Mouse (Mus musculus) embryo, embryonic 10.5 days (tissue): ENCODE data around the gene 2900011O08Rik.
"Not testable (repeated sequence)": the region's sequence is repeated elsewhere in the genome, so short reads cannot be mapped to it uniquely, and the experiment has no call there.

Experiments
- DNase-seq: peaks from one replicate; pipeline ENCODE4 v3.0.0-alpha.2; 2015; ENCODE audit warnings: low spot score

The 2900011O08Rik gene

DNA sequence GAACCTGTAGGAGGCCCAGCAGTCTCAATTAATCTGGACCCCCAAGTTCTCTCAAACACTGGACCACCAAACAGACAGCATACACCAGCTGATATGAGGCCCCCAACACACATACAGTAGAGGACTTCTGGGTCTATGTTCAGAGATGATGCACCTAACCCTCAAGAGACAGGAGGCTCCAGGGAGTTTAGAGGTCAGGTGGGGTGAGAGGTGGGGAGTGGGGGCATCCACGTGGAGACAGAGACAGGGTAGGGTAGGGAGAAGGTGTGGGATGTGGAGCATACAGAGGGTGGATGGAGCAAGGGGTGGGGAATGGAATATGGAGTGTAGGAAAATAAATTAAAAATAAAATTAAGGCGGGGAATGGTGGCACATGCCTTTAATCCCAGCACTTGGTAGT lies 82.3 kb downstream of the 2900011O08Rik start:
- not testable (repeated sequence) for DNase-seq

DNA sequence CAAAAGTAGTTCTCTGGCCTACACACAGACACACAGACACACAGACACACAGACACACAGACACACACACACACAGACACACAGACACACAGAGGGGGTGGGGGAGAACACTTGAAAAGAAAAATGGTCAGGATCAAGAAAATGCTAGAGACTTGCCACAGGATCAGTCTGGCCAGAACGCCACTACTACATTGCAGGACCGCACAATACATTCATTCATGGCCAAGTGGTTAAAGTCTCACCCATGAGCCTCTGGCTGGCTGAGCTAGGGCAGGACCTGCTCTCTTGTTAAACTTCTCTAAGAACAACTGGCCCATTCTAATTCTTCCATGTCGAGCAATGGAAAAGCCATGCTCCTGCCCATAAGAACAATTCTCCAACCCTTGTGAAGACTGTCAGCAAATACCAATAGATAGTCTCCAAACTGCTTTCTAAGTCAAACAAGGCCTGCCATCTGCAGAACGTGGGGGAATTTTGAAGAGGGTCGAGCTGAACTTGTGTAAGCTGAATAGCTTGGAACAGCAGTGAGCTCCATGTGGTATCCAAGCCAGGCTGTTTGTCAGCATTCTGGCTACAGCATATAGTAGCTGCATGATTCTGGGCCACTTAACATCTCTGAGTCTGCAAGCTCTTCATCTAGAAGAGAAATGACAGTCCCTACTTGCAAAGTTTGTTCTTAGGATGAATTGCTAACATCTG lies 84.2 kb downstream of the 2900011O08Rik start:
- DNase-seq = no peak

- no peak for DNase-seq
Measured at GRCm38 (mm10) chr16:14082925-14083324, 96.5 kb downstream of the 2900011O08Rik start.

DNA sequence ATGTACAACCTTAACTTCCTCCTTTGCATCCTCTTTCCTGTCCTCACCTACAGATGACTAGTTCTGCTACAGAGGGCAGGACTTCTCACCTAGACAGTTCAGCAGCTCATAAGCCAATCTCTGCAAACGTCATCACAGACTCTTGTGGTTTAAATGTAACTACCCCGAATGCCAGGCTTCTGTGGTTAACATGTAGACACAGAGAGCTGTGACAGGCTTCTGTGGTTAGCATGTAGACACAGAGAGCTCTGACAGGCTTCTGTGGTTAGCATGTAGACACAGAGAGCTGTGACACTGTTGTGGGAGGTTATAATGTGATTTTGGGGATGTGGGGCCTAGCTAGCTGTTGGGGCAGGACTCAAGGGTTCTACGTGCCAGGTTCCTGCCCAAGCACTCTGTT lies 101.8 kb downstream of the 2900011O08Rik start:
- no peak for DNase-seq

DNA sequence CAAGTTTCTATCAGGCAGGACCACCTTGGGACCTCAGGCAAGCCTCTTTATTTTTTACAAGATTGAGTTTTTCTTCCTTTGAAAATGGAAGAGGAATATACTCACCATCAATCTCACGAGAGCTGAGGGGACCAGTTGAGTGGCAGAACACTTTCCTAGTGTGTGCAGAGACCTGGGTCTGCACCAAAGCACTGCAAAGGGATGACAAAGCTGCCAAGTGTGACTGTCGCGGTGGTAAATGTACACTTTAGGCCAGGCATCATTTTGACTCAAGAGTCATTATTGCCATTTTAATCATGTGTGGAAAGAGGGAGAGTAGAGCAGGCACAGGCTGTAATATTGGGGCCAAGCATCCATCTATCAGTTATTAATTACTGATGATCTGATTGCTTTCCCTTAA lies 102.9 kb downstream of the 2900011O08Rik start:
- DNase-seq = no peak

GRCm38 (mm10) chr16:14091771-14092170 lies 105.4 kb downstream of the 2900011O08Rik start:
- DNase-seq = no peak

DNA sequence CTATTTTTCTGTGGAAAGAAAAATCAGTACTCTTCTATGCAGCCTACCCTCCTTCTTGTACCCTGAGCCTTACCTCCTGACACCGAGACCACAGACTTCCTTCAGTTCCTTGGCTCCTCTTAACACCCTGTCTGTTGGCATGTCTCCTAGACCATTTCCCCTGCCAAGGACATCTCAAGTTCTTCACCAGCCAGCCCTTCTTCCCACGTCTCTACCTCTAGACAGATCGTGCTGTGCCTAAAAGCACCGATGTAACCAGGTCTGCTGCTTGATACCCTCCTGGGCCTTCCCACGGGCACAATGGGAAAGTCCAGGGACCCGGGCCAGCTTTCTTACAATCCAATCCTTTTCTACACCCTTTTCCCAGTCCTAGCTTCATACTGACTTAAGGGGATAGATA lies 119.5 kb downstream of the 2900011O08Rik start:
- DNase-seq = no peak

DNA sequence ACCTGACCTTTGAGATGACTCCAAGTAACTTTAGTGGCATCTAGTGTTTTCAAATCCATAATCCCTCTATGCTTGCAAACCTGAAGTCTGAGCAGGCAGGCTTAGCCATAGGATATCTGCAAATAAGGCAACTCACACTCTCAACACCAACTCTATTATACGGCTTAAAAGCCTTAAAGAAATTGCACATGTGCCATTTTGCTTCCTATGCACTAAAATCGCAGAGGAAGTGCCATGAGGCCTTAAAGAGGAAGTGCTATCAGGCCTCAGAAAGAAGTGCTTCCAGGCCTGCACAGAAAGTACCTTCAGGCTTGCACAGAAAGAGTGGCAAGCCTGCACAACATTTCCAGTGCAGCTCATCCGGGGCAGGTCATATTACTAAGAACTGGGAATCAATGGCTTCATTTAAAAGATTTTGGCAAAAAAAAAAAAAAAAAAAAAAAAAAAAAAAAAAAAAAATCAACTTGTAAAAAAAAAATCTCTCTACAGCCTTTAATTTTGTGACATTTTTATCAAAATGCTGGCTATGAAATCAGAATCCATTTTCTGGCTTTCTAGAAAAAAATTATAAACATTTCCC lies 123.3 kb downstream of the 2900011O08Rik start:
- DNase-seq = no peak

DNA sequence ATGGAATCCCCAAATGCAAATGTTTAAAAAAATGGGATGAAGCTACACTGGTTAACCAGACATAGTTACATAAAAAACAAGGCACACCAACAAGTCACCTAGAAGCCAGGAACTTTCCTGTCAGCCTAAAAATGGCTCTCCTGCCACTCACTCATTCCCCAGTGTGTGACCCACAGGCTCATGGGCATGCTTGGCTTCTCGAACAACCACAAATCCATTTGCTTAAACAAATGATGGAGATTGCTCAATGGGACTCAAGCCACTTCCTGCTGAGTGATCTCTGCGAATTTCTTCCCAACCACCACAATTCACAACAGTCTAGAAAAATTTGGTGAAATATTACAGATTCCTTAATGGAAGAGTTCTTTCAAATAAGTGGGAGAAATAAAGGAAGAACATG lies 124.5 kb downstream of the 2900011O08Rik start:
- DNase-seq = no peak

GRCm38 (mm10) chr16:14112133-14112532 lies 125.7 kb downstream of the 2900011O08Rik start:
- no peak for DNase-seq

DNA sequence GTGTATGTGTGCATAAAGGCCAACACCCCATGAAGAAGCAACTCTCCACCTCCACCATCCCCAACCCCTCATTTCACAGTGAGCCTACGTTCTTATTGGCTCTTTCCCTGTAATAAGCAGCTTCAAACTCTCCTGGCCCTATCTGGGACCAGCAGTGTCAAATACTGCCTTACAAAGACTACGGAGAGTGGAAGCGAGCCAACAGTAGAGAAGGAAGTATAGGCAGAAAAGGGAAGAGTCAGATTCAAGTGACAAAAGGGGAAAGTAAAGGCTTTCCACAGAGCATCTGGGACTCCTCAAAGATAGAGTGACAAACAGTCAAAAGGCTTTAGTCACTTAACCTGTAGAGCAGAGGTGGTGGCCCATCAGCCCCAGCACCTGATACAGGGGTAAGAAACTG lies 126.3 kb downstream of the 2900011O08Rik start:
- no peak for DNase-seq

- no peak for DNase-seq
Measured at GRCm38 (mm10) chr16:14117299-14117698, 130.9 kb downstream of the 2900011O08Rik start.

GRCm38 (mm10) chr16:14120941-14121340 lies 134.5 kb downstream of the 2900011O08Rik start:
- no peak for DNase-seq

DNA sequence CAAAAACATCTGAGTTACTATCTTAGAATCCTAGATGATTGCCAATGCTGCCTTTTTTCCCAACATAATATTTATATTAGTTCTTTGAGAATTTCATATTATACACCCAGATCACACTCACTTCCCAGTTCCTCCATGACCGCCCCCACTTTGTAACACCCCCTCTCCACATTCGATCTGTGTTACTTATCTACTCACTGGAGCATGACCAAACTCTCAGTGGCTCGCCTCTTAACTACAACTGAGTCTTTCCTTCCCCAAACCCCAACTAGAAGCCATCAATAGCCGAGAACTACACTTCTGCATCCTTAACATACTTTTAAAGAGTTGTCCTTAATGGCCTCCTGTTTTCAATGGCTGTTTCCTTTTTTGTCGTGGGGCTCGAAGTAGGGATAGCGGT lies 135.2 kb downstream of the 2900011O08Rik start:
- DNase-seq = no peak

GRCm38 (mm10) chr16:14122586-14122985 lies 136.2 kb downstream of the 2900011O08Rik start:
- peak; percentile 1 for DNase-seq

DNA sequence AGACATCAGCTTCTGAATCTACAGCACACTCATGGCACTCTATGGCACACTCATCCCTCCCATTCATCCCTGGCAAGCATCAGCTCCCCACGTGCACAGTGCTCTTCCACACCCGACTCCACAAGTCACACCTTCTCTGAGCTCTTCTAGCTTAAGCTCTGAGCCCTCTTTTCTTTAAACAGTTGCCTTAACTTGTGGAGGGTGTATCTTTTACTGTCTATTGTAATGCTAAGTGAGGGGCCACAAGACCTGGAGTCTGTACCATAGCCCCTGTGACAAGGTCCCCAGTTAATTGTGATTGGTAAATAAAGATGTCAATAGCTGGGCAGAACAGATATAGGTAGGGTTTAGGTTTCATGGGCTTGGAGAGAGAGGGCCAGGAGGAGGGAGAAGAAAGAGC lies 137.5 kb downstream of the 2900011O08Rik start:
- DNase-seq = no peak

DNA sequence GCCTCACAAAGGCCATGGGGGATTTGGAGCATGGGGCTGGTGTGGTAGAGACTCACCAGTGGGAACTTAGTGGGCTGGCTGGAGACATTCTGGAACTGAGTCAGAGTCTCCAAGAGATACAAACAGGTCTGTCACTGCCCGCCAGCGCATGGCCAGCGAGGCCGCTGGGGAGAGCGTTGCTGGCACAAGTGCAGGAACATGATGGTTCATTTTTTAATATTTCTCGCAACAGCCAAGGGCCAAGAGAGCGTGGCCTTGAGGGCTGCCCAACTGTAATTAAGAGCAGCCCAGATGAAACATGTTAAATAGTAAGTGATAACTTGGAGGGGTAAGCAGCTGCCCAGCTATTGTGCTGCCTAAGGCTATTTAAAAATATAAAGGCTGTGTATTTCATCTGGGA lies 138.3 kb downstream of the 2900011O08Rik start:
- no peak for DNase-seq

DNA sequence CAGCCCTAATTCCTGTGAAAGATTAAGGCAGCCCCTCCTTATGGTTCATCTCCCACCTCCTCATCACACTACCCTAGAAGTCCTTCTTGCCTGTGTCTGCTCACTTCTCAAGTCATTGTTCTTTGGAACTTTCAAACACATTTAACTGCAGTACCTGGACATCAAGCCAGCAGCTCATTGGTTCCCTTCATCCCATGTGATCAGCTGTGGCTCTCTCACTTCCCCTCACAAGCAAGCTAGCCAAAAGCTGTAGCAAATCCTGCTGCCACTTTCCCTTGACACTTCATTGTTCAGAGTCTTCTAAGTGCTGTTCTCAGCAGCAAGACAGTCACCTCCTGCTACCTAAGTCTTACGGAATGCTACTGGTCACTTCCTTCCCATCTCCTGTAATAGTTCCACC lies 138.8 kb downstream of the 2900011O08Rik start:
- DNase-seq = no peak

GRCm38 (mm10) chr16:14128977-14129376 lies 142.6 kb downstream of the 2900011O08Rik start:
- no peak for DNase-seq

GRCm38 (mm10) chr16:14130796-14131195 lies 144.4 kb downstream of the 2900011O08Rik start:
- no peak for DNase-seq

DNA sequence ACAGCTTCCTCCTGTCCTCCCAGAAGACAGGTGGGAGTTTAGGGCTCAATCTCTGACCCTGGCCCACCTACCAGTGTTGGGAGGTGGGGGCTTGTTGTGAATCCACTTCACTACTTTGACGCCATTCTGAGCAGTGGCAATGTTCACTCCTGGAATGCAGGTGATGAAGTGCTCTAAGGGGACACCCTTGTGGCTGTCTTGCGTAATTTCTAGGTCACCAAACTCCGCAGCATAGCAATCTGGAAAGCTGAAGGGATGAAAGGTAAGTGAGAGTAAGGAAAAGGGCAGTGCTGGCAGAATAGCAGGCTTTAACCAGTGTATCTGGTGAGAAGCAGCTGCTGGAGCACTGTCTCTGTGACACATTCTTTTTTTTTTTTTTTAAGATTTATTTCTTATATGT lies 145.0 kb downstream of the 2900011O08Rik start:
- no peak for DNase-seq

DNA sequence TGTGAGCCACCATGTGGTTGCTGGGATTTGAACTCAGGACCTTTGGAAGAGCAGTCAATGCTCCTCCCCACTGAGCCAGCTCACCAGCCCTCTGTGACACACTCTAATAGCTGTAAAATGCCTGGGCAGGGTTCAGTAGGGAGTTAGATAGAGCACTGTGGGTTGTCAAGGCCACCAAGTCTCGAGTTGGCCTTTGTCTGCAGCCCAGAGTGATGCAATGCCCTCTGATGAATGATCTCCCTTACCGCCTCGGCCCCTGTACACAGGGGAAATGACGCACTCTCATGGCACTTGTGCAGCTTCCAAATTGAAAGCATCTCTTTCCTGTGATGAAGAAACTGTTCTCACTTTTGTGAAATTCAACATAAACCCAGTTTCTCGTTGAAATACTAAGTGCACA lies 145.4 kb downstream of the 2900011O08Rik start:
- no peak for DNase-seq

GRCm38 (mm10) chr16:14135014-14135413 lies 148.6 kb downstream of the 2900011O08Rik start:
- DNase-seq = no peak

- DNase-seq = no peak
Measured at GRCm38 (mm10) chr16:14137976-14138561, 151.7 kb downstream of the 2900011O08Rik start.
